Mouse (Mus musculus) CH12F3 (cell line): Measurements from ENCODE around the gene 6430628N08Rik.

ENCODE experiments used
- in situ Hi-C: fragments of 300-500 bp; cut with MboI; formaldehyde crosslinking; loops from 2 replicates; pipeline ENCODE4 v1.14.3; 2020; ENCODE audit warnings: low sequenced_read_pairs

Gene 6430628N08Rik

GRCm38 (mm10) chr4:115890553-115890952 is at the start of gene 6430628N08Rik:
6430628N08Rik (plus strand) TSS chr4:115890665.
- in situ Hi-C loops = no loop called here

- in situ Hi-C loops = no loop called here
These were observed 49.6 kb upstream of the 6430628N08Rik start for GRCm38 (mm10) chr4:115840842-115841241.

DNA sequence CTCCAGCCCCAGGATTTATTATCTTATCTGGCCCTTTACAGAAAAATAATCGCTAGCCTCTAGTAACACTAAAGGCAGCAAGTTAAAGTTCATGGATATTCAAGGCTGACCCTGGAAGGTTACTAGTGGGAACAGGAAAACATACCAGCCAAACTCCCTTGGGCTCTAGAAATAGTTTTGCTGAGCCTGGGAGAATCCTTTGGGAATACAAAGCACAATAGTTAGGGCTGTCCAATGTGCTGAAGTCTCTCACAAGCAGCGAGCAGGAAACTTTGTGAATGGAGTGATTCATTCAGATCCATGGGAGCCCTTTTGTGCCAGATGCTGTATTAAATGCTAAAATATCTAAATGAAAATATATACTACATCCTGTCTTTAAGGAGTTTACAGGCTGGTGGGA is 43.8 kb upstream of the 6430628N08Rik start:
- in situ Hi-C loops = no loop called here

GRCm38 (mm10) chr4:115847377-115847776 is 43.1 kb upstream of the 6430628N08Rik start:
- in situ Hi-C loops = no loop called here

DNA sequence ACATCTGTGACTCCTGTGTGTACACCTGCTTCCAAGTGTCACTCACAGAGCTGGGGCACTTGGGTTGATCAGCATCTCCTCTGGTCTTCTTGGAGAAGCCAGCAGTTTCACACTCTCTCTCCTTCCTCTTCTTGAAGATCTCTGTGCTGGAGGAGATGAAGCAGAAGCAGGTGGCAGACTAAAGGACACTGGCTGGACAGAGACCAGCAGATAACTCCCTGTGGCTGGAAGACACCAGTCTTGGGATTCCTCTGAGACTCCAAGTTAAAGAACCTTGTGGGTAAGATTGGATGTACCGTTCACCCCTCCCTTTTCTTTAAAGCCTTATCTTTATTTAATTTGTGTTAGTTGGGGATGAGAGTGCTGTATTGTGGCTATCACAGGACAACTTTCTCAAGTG is 42.4 kb upstream of the 6430628N08Rik start:
- in situ Hi-C loops = no loop called here

DNA sequence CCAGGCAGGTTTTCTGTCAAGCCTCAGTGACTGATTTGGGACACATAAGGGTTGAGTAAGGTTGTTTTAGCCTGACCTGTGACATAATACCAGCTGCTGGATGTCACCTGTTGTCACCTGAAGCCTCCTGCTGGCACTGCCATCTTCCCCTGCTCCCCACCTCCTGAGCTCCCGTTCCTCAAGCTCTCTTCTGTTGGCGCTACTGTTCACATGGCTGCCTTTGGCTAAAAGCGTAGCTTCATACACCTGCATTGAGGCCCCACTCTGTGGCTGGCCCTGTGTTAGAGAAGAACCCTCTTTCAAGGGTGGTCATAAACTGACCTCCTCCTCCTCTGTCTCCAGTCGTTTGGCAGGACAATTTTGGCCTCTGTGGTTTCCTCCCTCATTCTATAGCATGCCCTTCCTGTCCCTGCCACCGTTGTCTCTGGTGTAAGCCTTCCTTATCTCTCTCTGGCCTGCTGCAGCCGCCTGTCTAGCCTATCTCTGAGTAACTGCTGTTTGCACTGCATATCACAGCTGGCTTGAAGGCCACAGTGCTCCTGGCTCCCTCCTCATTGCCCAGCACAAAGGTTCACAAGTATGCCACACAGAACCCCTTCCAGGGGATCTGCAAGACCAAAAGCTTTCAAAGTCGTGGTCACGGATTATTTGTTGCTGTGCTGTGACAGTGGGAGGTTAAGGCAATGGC is 41.3 kb upstream of the 6430628N08Rik start:
- in situ Hi-C loops = no loop called here

DNA sequence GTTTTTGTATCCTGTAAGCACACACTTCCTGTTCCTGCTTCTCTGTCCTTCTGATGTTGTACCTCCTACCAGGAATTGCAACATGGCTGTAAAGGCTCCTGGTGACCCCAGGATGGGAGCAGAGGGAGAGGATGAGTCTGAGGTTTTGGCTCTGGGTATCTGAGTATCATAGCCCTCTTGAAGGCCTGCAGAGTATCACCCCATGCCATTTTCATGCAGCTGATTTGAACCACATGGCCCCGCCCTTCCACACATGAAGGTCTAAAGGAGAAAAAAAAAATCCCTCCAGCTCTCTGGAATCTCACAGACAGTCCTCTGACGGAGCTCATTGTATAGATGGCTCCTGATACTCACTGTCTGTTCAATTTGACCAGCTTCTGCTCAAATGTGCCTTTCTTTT is 40.4 kb upstream of the 6430628N08Rik start:
- in situ Hi-C loops = no loop called here

DNA sequence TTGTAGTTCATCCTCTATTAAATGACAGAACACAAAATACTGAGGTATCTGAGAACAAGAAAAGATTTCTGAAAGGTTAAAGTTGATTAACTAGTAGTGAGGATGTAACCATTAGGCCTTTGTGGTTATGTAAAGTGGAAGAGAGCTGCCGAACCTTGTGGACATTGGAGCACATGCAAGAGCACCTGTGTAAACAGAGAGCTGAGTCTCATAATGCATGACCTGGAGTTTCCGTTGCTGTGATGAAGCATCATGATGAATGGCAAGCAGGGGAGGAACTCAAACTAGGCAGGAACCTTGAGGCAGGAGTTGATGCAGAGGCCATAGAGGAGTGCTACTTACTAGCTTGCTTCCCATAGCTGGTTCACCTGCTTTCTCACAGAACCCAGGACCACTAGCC is 39.8 kb upstream of the 6430628N08Rik start:
- in situ Hi-C loops = no loop called here

- in situ Hi-C loops = no loop called here
These were observed 38.9 kb upstream of the 6430628N08Rik start for GRCm38 (mm10) chr4:115851569-115851968.

- in situ Hi-C loops = no loop called here
These were observed 35.4 kb upstream of the 6430628N08Rik start for GRCm38 (mm10) chr4:115855100-115855499.

DNA sequence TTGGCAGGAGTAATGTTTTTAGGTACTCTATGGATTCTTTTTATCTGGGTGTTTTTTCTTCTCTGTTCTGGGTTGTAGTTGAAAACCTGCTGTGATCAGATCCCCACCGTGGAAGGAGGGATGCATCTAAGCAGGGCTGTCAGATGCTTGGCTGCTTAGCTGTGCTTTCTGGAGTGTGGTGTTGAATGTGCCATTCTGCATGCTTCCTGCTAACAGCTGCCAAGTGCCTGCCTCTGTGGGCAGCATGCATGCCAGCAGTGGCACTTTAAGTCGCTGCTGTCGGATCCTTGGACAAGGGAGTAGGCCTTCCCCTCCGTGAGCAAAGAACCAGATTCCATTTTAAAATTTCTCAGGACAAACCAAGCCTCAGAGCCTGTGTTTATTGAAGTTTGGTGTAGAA is 34.9 kb upstream of the 6430628N08Rik start:
- in situ Hi-C loops = no loop called here

GRCm38 (mm10) chr4:115856282-115856681 is 34.2 kb upstream of the 6430628N08Rik start:
- in situ Hi-C loops = no loop called here

GRCm38 (mm10) chr4:115857293-115857883 is 33.1 kb upstream of the 6430628N08Rik start:
- in situ Hi-C loops = no loop called here

DNA sequence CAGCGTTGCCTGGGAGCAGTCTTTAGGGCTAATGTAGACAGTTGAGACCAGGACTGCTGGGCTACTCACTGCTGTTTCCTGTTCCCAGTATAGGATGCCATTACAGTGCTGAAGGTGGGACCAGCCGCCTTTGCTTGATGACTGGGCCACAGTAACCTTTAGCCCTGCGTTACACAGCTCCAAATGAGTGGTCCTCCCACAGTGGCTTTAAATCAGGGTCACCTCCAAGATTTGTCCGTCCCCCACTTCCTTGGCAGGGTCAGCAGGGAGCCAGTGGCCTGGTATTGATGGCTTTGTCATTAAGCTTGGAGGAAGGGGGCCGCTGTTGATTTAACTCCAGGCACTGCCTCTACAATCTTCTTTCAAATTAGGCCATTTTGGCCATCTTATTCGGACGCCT is 27.1 kb upstream of the 6430628N08Rik start:
- in situ Hi-C loops = no loop called here

DNA sequence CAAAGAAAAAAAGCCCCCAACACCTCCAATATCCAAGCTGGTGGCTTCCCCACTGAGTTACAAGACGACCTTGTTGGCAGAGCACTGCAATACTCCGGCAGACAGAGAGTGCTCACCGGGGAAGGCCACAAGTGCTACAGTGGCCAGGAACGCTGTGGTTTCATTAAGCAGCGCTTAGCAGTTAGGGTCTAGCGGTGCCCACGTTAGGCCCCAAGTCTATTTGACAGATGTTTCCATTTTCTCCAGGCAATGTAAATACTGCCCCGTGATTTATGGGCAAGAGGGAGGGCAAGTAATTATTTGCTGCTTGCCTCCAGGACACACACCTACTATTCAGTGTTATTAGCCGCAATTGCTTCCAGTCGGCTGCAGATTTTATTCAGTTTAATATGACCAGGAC is 26.6 kb upstream of the 6430628N08Rik start:
- in situ Hi-C loops = no loop called here

- in situ Hi-C loops = no loop called here
These were observed 20.8 kb upstream of the 6430628N08Rik start for GRCm38 (mm10) chr4:115869512-115870210.

- in situ Hi-C loops = no loop called here
These were observed 17.2 kb upstream of the 6430628N08Rik start for GRCm38 (mm10) chr4:115873231-115873630.

DNA sequence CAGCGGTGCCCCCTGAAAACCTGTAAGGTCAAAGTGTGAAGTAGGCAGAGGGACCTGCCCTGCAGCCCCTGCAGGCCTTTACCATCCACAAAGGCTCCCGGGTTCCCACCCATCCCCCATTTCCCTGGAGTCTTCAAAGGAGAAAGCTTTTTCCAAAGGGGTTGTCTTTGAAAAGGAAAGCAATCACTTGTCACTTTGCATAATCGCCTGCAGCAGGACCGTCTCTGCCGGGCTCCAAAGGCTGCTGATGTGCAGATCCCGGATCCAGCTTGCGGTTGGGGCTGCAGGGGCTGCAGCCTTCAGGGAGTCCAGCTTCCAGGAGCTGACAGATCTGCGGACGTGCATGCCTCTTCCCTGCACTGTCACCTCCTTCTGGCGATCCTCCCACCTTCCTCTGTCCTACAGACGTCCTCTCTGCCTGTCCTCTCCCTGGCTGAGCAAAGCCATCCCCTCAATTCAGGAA is 12.2 kb upstream of the 6430628N08Rik start:
- in situ Hi-C loops = no loop called here

- in situ Hi-C loops = no loop called here
These were observed 11.6 kb upstream of the 6430628N08Rik start for GRCm38 (mm10) chr4:115878828-115879227.

DNA sequence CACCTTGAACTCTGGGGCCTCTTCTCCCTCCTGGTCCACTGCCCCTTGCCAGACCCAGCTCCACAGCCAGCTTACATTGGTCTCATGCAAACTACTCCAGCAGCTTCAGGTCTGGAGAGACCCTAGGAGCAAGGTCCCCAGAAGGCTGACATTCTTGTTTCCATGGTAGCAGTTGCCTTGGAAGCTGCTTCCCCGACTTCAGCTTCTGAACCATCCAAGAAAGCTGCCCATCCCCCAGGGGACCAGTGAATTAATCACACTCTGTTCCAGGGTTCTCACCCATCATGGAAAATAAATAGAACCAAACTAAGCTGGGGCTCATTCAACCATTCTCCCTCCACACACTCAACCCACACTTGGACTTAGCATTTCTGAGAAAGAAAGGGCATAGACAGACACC is 9.3 kb upstream of the 6430628N08Rik start:
- in situ Hi-C loops = no loop called here

DNA sequence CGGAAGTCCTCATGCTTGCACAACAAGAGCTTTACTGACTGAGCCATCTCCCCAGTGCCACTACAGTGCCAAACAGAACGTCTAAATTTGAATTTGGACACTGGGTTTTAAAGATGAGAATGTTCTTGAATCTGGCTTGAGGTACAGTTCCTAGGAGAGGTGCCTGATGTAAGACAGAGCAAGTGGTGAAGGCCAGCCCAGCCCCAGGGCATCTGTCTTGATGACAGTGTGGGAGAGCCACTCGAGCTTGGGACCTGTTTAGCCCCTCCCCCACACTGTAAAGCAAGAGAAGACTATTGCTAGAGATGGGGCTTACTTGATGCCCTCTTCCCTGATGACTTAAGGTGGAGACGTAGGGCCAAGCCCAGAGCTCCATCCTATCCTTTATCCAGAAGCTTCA is 8.3 kb upstream of the 6430628N08Rik start:
- in situ Hi-C loops = no loop called here

DNA sequence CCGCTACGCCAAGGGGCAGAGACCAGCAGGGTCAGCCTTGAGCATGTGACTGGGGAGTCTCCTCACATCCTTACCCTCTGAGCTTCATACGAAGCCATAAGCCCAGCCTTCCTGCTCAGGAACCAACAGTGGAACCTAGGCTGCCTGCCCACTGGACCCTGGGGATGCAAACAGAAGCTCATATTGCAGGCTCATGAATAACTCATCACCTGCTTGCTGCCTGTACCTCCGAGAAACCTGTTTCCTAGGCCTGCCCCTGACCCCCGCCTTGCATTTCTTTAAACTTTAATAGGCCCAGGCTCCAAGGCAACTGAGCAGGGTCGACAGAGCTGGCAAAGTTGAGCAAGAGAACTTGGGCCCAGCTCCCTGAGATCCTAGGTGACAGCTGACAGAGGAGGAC is 6.4 kb upstream of the 6430628N08Rik start, which contains the start of gene Kncn:
Gene Kncn, plus strand, starts transcription at position 379 of the 400 bp plus-strand sequence.
- in situ Hi-C loops = no loop called here
